Mouse (Mus musculus): ENCODE results near the gene Pcp4l1.

The Pcp4l1 gene

GRCm38 (mm10) chr1:171221281-171222193 lies 25.5 kb upstream of the Pcp4l1 start:
- peak; percentile 50 for DNase-seq

GRCm38 (mm10) chr1:171220871-171221270 lies 24.8 kb upstream of the Pcp4l1 start:
- peak; percentile 92 for DNase-seq

GRCm38 (mm10) chr1:171216241-171216955 lies 20.3 kb upstream of the Pcp4l1 start:
- no peak for DNase-seq

GRCm38 (mm10) chr1:171213801-171214496 lies 17.9 kb upstream of the Pcp4l1 start, which contains the start of gene Nr1i3:
Gene Nr1i3, plus strand, starts transcription at chr1:171213970.
- DNase-seq: no peak

GRCm38 (mm10) chr1:171212854-171213253 lies 16.8 kb upstream of the Pcp4l1 start:
- no peak for DNase-seq

GRCm38 (mm10) chr1:171209409-171209808 lies 13.3 kb upstream of the Pcp4l1 start:
- no peak for DNase-seq

- DNase-seq: no peak
Measured at GRCm38 (mm10) chr1:171205704-171206493, 9.8 kb upstream of the Pcp4l1 start.

- no peak for DNase-seq
Measured at GRCm38 (mm10) chr1:171204249-171204644, 8.2 kb upstream of the Pcp4l1 start.

- DNase-seq: no peak
Measured at GRCm38 (mm10) chr1:171203471-171204248, 7.6 kb upstream of the Pcp4l1 start.

GRCm38 (mm10) chr1:171200769-171201168 lies 4.7 kb upstream of the Pcp4l1 start:
- DNase-seq: no peak

- no peak for DNase-seq
Measured at GRCm38 (mm10) chr1:171199532-171199931, 3.5 kb upstream of the Pcp4l1 start.

GRCm38 (mm10) chr1:171195046-171195822 lies 834 bp downstream of the Pcp4l1 start:
- no peak for DNase-seq

GRCm38 (mm10) chr1:171193911-171194830 lies 1.9 kb downstream of the Pcp4l1 start:
- no peak for DNase-seq

- no peak for DNase-seq
Measured at GRCm38 (mm10) chr1:171193093-171193840, 2.8 kb downstream of the Pcp4l1 start.

GRCm38 (mm10) chr1:171192283-171192682 lies 3.8 kb downstream of the Pcp4l1 start:
- DNase-seq: no peak

GRCm38 (mm10) chr1:171190832-171191231 lies 5.2 kb downstream of the Pcp4l1 start:
- DNase-seq: no peak

GRCm38 (mm10) chr1:171189476-171190114 lies 6.5 kb downstream of the Pcp4l1 start:
- DNase-seq: no peak

GRCm38 (mm10) chr1:171189046-171189445 lies 7.0 kb downstream of the Pcp4l1 start:
- no peak for DNase-seq
